Mouse (Mus musculus) embryonic facial prominence, embryonic 15.5 days (tissue): ENCODE results near the gene Uck1. TPM values are rescaled to one million over a fixed set of nuclear protein-coding genes. Genes with fewer than 3 reads are reported as not detected.
A peak's percentile ranks its signal among the peaks of the same experiment; 100 is the strongest.

Experiments
- ATAC-seq: fragments of 200-750 bp; cut with Nextera tagmentation; 2 replicates; pipeline ENCODE4 v1.8.0; 2017; ENCODE audit warnings: low read depth, moderate TSS enrichment; ENCODE audit not compliant: insufficient number of reproducible peaks, low FRiP score, low TSS enrichment
- H3K27ac ChIP-seq: fragments of 300-500 bp; sonication (generic); replicated peaks from 2 replicates; pipeline ENCODE4 v1.5.1; 2015; ENCODE audit warnings: mild to moderate bottlenecking, inconsistent platforms
- H3K27me3 ChIP-seq: fragments of 300-500 bp; sonication (generic); 2 replicates; pipeline ENCODE4 v1.6.1; 2015; ENCODE audit warnings: inconsistent platforms
- H3K36me3 ChIP-seq: fragments of 300-500 bp; sonication (generic); 2 replicates; pipeline ENCODE4 v1.6.1; 2015; ENCODE audit warnings: mild to moderate bottlenecking, inconsistent platforms
- H3K4me1 ChIP-seq: fragments of 300-500 bp; sonication (generic); 2 replicates; pipeline ENCODE4 v1.6.1; 2015; ENCODE audit warnings: inconsistent platforms
- H3K4me2 ChIP-seq: fragments of 300-500 bp; sonication (generic); replicated peaks from 2 replicates; pipeline ENCODE4 v1.6.1; 2015; ENCODE audit warnings: mild to moderate bottlenecking, inconsistent platforms
- H3K4me3 ChIP-seq: fragments of 300-500 bp; sonication (generic); replicated peaks from 2 replicates; pipeline ENCODE4 v1.5.1; 2015; ENCODE audit warnings: mild to moderate bottlenecking, inconsistent platforms
- H3K9ac ChIP-seq: fragments of 300-500 bp; sonication (generic); 2 replicates; pipeline ENCODE4 v1.6.1; 2015; ENCODE audit warnings: inconsistent platforms
- H3K9me3 ChIP-seq: fragments of 300-500 bp; sonication (generic); replicated peaks from 2 replicates; pipeline ENCODE4 v1.6.1; 2016; ENCODE audit warnings: inconsistent platforms
- WGBS: fragments of 180-500 bp; shearing (Covaris S2); methylation state at CpG from one replicate; pipeline ENCODE4 v1.1.7; 2015; 5-methylcytosine and 5-hydroxymethylcytosine counted together
- polyA plus RNA-seq: library from polyadenylated mRNA; unstranded; fragments of >200 nt; fragmentation: Nextera tagmentation; extraction: Ambion mirVana; gene quantifications from 2 replicates; pipeline ENCODE4 v1.2.1, GENCODE M21; 2015

Uck1 gene
- polyA plus RNA-seq, 1 experiment from 2014 or later: 67.1 TPM

DNA sequence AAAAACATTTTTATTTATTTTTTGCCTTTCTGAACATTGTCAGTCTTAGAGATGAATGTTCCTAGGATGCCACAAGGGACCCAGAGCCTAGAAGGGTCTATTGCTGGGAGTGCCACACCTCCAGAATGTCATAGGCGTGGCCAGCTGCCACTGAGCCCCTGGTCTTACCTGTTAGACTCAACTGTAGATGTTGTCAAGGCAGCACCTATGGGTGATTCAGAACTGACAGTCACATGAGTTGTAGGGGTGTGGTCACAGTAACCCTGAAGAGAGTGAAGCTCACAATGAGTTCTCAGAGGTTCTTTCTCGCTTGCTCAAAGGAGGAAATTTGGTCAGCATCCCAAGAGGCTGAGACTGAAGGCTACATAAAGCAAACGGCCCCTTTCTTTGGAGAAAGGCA lies 35.3 kb upstream of the Uck1 start:
- WGBS: 70% methylated on average over 3 of the region's 3 CpGs
- H3K4me2 ChIP-seq: no peak overlapping the region
- H3K9ac ChIP-seq: no peak overlapping the region
- ATAC-seq: no peak
- no peaks in the 10 kb centered on the region for H3K27me3 ChIP-seq
- peaks cover 11% of the 10 kb centered on the region for H3K4me1 ChIP-seq
- no peaks in the 10 kb centered on the region for H3K9me3 ChIP-seq
- no peak overlapping the region for H3K4me3 ChIP-seq
- H3K27ac ChIP-seq: 0 out of 2 replicates have a peak overlapping the region, but pooled peaks have one; percentile 48
- H3K36me3 ChIP-seq: peaks cover 68% of the 10 kb centered on the region

DNA sequence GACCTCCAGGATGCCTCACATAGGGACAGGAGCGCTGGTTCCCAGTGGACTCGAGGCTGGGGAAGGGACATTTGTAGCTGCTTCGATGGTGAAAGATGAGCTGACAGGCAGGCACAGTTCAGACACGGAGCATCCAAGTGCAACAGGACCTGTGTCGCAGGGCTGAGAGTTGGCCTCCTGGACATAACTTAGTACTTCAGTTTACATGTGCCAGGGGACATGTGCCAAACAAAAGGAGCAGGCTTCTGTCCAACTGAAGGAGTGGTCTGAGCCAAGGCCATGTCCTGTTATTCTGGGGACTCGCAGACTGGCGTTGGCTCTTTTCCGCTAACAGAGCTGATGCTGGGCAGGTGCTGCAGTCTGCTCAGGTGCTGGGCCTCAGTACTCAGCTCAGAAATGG lies 34.4 kb upstream of the Uck1 start:
- peaks cover 58% of the 10 kb centered on the region for H3K36me3 ChIP-seq

DNA sequence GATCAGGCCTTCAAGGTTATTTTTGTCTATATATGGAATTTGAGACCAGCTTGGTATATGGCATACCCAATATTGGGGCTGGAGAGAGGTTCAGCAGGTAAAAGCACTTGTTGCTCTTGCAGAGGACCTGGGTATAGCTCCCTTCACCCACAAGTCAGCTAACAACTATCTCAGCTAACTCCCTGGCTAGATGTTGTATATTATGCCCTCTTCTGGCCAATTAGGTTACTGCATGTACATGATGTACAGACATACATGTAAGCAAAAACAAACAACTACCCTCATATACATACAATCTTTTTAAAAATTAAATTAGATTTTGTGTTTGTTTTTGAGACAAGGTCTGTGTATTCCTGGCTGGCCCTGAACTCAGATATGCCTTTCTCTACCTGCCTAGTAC lies 29.6 kb upstream of the Uck1 start:
- Histone ChIP-seq H3K9me3 (no peaks in the 10 kb centered on the region), H3K4me3 (peak overlapping the region; percentile 82), H3K27ac (no peak overlapping the region), H3K36me3 (peaks cover 34% of the 10 kb centered on the region), H3K9ac (no peak overlapping the region), H3K4me2 (peak overlapping the region; percentile 80), H3K27me3 (no peaks in the 10 kb centered on the region), H3K4me1 (peaks cover 31% of the 10 kb centered on the region)
- no peak for ATAC-seq

More for the DNA sequence above, 34.4 kb upstream of the Uck1 start:
- H3K9ac ChIP-seq: no peak overlapping the region
- no peak overlapping the region for H3K27ac ChIP-seq
- ATAC-seq: no peak
- no peaks in the 10 kb centered on the region for H3K9me3 ChIP-seq
- H3K27me3 ChIP-seq: no peaks in the 10 kb centered on the region
- no peak overlapping the region for H3K4me3 ChIP-seq
- H3K4me1 ChIP-seq: peaks cover 16% of the 10 kb centered on the region
- WGBS: 82% methylated on average over 8 of the region's 8 CpGs
- H3K4me2 ChIP-seq: no peak overlapping the region

DNA sequence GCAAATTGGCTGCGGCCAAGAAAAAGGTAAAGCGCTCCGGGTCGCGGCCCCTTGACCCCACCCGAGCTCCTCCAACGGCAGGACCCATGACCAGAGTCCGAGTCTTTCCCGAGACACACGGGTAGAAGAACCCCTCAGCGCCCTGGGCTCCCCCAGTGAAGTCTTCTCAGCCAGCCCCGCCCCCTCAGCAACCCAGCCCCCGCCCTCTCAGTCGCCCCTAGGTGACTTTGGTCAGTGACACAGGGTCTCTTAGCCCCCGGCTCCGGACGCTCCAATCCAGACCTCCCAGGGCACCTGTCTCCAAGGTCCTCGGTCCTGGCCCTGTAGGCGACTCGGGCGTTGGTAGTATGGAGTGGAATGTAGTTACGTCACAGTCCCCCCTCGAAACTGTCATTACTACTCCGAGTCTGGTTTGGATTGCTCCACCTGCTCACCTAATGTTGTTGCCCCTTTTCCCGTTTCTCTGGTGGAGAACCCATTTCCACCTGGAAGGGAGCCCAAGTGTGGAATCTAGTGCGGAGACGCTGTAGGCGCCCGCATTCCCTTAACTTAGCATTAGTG lies 28.5 kb upstream of the Uck1 start:
- WGBS: under 1% methylated on average over 27 of the region's 29 CpGs
- Histone ChIP-seq H3K4me2 (peak overlapping the region; percentile 80), H3K4me3 (peak overlapping the region; percentile 82), H3K36me3 (peaks cover 39% of the 10 kb centered on the region), H3K9ac (peak overlapping the region; percentile 68), H3K4me1 (peaks cover 31% of the 10 kb centered on the region), H3K9me3 (no peaks in the 10 kb centered on the region), H3K27ac (peak overlapping the region; percentile 78), H3K27me3 (no peaks in the 10 kb centered on the region)
- peak; percentile 18 for ATAC-seq

DNA sequence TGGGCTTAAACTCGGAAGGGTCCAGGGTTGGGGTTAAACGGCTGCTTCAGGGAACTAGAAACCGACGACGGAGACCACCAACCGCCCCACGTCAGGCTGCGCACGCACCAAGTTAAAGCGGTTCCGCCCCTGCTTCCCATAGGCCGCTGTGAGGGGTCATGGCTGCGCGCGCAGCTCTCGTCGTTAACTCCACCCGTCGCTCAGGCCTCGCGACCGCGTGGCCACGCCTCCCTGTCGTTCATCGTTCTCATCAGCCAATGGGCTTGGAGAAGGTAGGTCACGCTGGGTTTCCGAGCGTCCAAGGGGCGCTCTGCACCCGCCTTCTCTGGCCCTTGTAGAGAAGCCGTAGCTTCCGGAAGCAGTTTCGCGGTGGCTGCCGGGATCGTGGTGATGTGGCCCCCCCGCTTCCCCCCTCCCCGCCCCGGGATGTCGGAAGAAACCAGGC lies 28.0 kb upstream of the Uck1 start, which contains the start of gene Swi5:
Gene Swi5, minus strand, starts transcription at position 153 of the 445 bp plus-strand sequence.
- peak; percentile 99 for ATAC-seq
- Histone ChIP-seq H3K27ac (peak within 1 kb of the TSS; percentile 78), H3K4me2 (peak within 1 kb of the TSS; percentile 80), H3K4me3 (peak within 1 kb of the TSS; percentile 82), H3K27me3 (no peaks in the 10 kb centered on the region), H3K9ac (peak within 1 kb of the TSS; percentile 87), H3K36me3 (peaks cover 39% of the 10 kb centered on the region; the same call in 1 of the 2 replicates), H3K9me3 (no peaks in the 10 kb centered on the region), H3K4me1 (peaks cover 31% of the 10 kb centered on the region)
- WGBS: under 1% methylated on average over 40 of the region's 41 CpGs

DNA sequence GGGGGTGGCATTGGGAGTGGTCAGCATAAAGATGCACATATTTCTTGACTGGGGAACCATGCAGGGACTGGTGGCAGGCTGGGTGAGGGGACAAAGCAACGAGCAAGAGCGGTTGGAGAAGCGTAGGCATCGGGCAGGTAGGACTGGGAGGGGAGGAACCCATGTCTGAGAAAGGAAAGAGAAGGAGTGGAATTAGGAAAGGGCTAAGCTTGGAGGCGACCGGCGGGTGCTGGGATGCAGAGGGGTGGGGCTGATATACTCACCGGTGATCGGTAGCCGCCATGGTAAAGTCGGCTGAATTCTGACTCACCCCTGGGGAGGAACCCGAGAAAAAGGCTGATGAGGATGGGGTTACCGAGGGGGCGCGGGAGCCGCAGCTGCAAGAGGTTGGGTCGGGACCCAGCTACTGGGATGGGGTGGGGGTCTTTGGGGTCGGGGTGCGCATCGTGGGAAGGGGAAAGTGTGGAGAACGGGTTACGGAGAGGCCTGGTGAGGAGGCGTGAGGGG lies 27.4 kb upstream of the Uck1 start, which contains the start of gene Golga2:
Gene Golga2, plus strand, starts transcription at position 51 of the 507 bp plus-strand sequence.
- peaks cover 31% of the 10 kb centered on the region for H3K4me1 ChIP-seq
- H3K27me3 ChIP-seq: no peaks in the 10 kb centered on the region
- H3K4me3 ChIP-seq: peak within 1 kb of the TSS; percentile 82
- peaks cover 39% of the 10 kb centered on the region for H3K36me3 ChIP-seq
- peak within 1 kb of the TSS; percentile 87 for H3K9ac ChIP-seq
- no peaks in the 10 kb centered on the region for H3K9me3 ChIP-seq
- H3K4me2 ChIP-seq: peak within 1 kb of the TSS; percentile 80
- H3K27ac ChIP-seq: peak within 1 kb of the TSS; percentile 78
- under 1% methylated on average over 21 of the region's 23 CpGs for WGBS
- ATAC-seq: no peak; the same call in 1 of the 2 replicates

DNA sequence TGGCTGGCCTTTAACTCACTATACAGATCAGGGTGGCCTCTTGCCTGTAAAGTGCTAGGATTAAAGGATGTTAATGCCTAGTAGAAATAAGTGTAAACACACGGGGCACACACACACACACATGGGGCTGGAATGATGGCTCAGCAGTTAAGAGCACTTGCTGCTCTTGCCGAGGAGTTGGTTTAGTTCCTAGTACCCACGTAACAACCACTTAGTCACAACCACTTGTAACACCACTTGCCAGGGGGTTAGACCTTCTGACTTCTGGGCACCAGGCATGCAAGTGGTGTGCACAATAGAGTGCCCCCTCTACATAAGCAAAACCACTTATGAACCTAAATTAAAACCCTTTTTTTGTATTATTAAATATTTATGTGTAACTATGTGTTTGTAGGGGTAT lies 24.0 kb upstream of the Uck1 start:
- H3K4me1 ChIP-seq: peaks cover 12% of the 10 kb centered on the region
- no peaks in the 10 kb centered on the region for H3K9me3 ChIP-seq
- H3K4me3 ChIP-seq: no peak overlapping the region
- H3K4me2 ChIP-seq: no peak overlapping the region
- H3K9ac ChIP-seq: no peak overlapping the region
- no peaks in the 10 kb centered on the region for H3K27me3 ChIP-seq
- WGBS: 83% methylated on average over 3 of the region's 3 CpGs
- peaks cover 66% of the 10 kb centered on the region for H3K36me3 ChIP-seq
- no peak for ATAC-seq
- no peak overlapping the region for H3K27ac ChIP-seq

DNA sequence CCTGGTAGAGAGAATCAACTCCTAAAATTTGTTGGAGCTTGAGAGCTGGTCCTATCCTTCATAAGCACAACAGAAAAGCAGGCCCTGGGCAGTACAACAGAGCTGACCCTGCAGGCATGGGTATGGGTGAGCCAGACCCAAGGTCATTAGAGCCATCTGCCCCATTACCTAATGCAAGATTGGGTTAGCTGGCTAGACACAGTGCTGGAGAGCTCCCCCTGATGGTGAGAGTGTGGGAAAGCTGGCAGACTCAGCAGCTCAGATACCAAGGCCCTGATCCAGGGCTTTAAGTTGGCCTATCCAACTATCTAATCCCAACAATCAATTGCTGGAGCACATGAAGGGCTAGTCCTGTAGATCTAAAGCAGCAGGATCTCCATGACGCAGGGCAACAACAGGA lies 22.8 kb upstream of the Uck1 start:
- no peak overlapping the region for H3K4me3 ChIP-seq
- no peak overlapping the region for H3K4me2 ChIP-seq
- H3K4me1 ChIP-seq: peaks cover 11% of the 10 kb centered on the region
- no peak for ATAC-seq
- peaks cover 79% of the 10 kb centered on the region for H3K36me3 ChIP-seq
- 88% methylated on average over 1 of the region's 1 CpGs for WGBS
- H3K27ac ChIP-seq: no peak overlapping the region
- H3K27me3 ChIP-seq: no peaks in the 10 kb centered on the region
- H3K9ac ChIP-seq: no peak overlapping the region
- no peaks in the 10 kb centered on the region for H3K9me3 ChIP-seq

DNA sequence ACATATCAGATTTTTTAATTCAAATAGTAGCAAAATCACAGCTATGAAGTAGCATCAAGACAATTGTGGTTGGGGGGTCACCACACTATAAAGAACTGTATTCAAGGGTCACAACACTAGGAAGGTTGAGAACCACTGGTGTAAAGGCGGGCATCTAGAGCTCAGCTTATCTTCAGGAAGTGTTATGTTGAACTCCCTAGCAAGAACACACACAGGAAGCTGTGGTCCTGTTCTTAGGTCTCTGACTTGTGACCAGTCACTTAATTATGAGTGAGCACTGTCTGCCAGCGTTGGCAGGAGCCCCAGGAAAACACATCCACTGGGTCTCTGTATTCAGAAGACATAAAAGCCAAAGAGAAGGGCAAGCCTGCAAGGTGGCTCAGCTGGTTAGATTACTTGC lies 22.3 kb upstream of the Uck1 start:
- H3K36me3 ChIP-seq: peaks cover 83% of the 10 kb centered on the region
- H3K9me3 ChIP-seq: no peaks in the 10 kb centered on the region
- 83% methylated on average over 2 of the region's 2 CpGs for WGBS

DNA sequence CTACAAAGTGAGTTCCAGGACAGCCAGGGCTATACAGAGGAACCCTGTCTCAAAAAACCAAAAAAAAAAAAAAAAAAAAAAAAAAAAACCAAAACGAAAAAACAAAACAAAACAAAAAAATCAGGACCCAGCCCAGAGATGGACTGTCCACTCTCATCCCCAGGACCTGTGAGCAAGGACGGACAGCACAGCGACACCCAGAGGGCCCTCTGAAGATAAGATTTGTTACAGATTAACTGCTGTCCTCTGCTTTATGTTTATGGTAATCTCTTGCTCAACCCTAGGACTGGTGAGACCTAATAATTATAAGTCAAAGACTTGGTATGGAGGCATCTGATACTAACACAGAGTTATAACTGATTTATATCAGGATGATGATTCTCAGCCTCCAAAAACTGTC lies 15.9 kb upstream of the Uck1 start:
- Histone ChIP-seq H3K36me3 (peaks cover 39% of the 10 kb centered on the region), H3K4me3 (no peak overlapping the region), H3K4me2 (no peak overlapping the region), H3K9ac (no peak overlapping the region), H3K9me3 (no peaks in the 10 kb centered on the region), H3K4me1 (no peaks in the 10 kb centered on the region), H3K27ac (no peak overlapping the region), H3K27me3 (no peaks in the 10 kb centered on the region)
- ATAC-seq: no peak
- 75% methylated on average over 3 of the region's 3 CpGs for WGBS

More for the DNA sequence above, 22.3 kb upstream of the Uck1 start:
- H3K4me3 ChIP-seq: no peak overlapping the region
- H3K9ac ChIP-seq: no peak overlapping the region
- H3K4me1 ChIP-seq: peaks cover 11% of the 10 kb centered on the region
- no peak for ATAC-seq
- no peak overlapping the region for H3K27ac ChIP-seq
- no peak overlapping the region for H3K4me2 ChIP-seq
- H3K27me3 ChIP-seq: no peaks in the 10 kb centered on the region

DNA sequence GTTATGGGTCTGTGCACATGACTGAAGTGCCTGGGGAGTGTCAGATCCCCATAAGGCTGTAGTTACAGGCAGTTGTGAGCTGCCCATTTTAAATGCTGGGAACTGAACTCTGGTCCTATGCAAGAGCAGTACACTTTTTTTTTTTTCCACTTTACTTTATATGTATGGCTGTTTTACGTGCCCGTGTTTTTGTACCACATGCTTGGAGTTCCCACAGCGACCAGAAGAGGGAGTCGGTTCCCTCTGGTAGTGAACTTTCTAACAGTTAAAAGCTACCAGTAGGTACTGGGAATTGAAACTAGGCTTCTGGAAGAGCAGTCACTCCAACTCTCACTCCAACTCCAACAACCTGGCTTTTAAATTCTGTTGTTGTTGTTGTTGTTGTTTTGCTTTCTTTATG lies 676 bp upstream of the Uck1 start:
- peak overlapping the region; percentile 90; the same call in 1 of the 2 replicates for H3K4me3 ChIP-seq
- H3K27ac ChIP-seq: peak overlapping the region; percentile 11; the same call in 1 of the 2 replicates
- H3K4me2 ChIP-seq: peak overlapping the region; percentile 75; the same call in 1 of the 2 replicates

More for the DNA sequence above, 676 bp upstream of the Uck1 start:
- Histone ChIP-seq H3K27me3 (no peaks in the 10 kb centered on the region), H3K4me1 (peaks cover 15% of the 10 kb centered on the region), H3K36me3 (peaks cover 30% of the 10 kb centered on the region), H3K9ac (no peak overlapping the region), H3K9me3 (no peaks in the 10 kb centered on the region)
- ATAC-seq: no peak
- WGBS: 33% methylated on average over 4 of the region's 4 CpGs
